Mouse (Mus musculus) Muller cell, postnatal 12 days (primary cell): ENCODE data around the gene Cth.
"Not testable (repeated sequence)": the region's sequence is repeated elsewhere in the genome, so short reads cannot be mapped to it uniquely, and the experiment has no call there.

ENCODE experiments used
- DNase-seq: peaks from one replicate; pipeline ENCODE4 v3.0.0-alpha.2; 2015; ENCODE audit errors: inconsistent ontology term

Gene Cth

GRCm38 (mm10) chr3:157924692-157925328, at the start of gene Cth:
Gene Cth, minus strand, starts transcription at chr3:157925077.
- DNase-seq: peak; percentile 97

- DNase-seq: no peak
These were observed 48.4 kb upstream of the Cth start for GRCm38 (mm10) chr3:157973236-157973635.

GRCm38 (mm10) chr3:157971151-157971550, 46.3 kb upstream of the Cth start:
- DNase-seq: no peak

- no peak for DNase-seq
These were observed 32.4 kb upstream of the Cth start for GRCm38 (mm10) chr3:157957320-157957719.

GRCm38 (mm10) chr3:157956201-157956600, 31.3 kb upstream of the Cth start:
- no peak for DNase-seq

- peak; percentile 11 for DNase-seq
These were observed 30.6 kb upstream of the Cth start for GRCm38 (mm10) chr3:157955466-157955865.

- no peak for DNase-seq
These were observed 27.8 kb upstream of the Cth start for GRCm38 (mm10) chr3:157952716-157953115.

GRCm38 (mm10) chr3:157947383-157948280, 22.8 kb upstream of the Cth start:
- DNase-seq: no peak

GRCm38 (mm10) chr3:157946843-157947358, 22.0 kb upstream of the Cth start, which contains the start of gene Ankrd13c:
Gene Ankrd13c, plus strand, starts transcription at chr3:157947239.
- DNase-seq: peak; percentile 95

GRCm38 (mm10) chr3:157938585-157938984, 13.7 kb upstream of the Cth start:
- DNase-seq: no peak

- DNase-seq: peak; percentile 88
These were observed 9.5 kb upstream of the Cth start for GRCm38 (mm10) chr3:157934301-157934823.

- DNase-seq: not testable (repeated sequence)
These were observed 8.3 kb upstream of the Cth start for GRCm38 (mm10) chr3:157933223-157933622.

GRCm38 (mm10) chr3:157932074-157932473, 7.2 kb upstream of the Cth start:
- no peak for DNase-seq

- no peak for DNase-seq
These were observed 6.7 kb upstream of the Cth start for GRCm38 (mm10) chr3:157931592-157931991.

- DNase-seq: no peak
These were observed 4.5 kb upstream of the Cth start for GRCm38 (mm10) chr3:157929417-157929816.

GRCm38 (mm10) chr3:157928731-157929130, 3.9 kb upstream of the Cth start:
- peak; percentile 89 for DNase-seq

GRCm38 (mm10) chr3:157926761-157927160, 1.9 kb upstream of the Cth start:
- DNase-seq: no peak

GRCm38 (mm10) chr3:157925706-157926510, 1.0 kb upstream of the Cth start:
- no peak for DNase-seq

- no peak for DNase-seq
These were observed 1.5 kb downstream of the Cth start for GRCm38 (mm10) chr3:157923268-157923835.

GRCm38 (mm10) chr3:157921376-157921775, 3.5 kb downstream of the Cth start:
- DNase-seq: no peak

- DNase-seq: no peak
These were observed 8.5 kb downstream of the Cth start for GRCm38 (mm10) chr3:157916336-157916735.
